Mouse (Mus musculus) lung, embryonic 14.5 days (tissue): Measurements from ENCODE around the gene Slc7a7. TPM values are rescaled to one million over a fixed set of nuclear protein-coding genes. Genes with fewer than 3 reads are reported as not detected.

ENCODE experiments used
- ATAC-seq: fragments of 200-750 bp; cut with Nextera tagmentation; 2 replicates; pipeline ENCODE4 v1.8.0; 2017; ENCODE audit warnings: mild to moderate bottlenecking, moderate TSS enrichment, moderate library complexity; ENCODE audit not compliant: insufficient read depth
- DNase-seq: peaks from one replicate; pipeline ENCODE4 v3.0.0-alpha.2; 2015
- H3K27ac ChIP-seq: fragments of 300-500 bp; sonication (generic); 2 replicates; pipeline ENCODE4 v1.5.1; 2014; ENCODE audit warnings: low read depth, mild to moderate bottlenecking, moderate library complexity
- H3K27me3 ChIP-seq: fragments of 300-500 bp; sonication (generic); 2 replicates; pipeline ENCODE4 v1.6.1; 2014; ENCODE audit warnings: low read length, control low read depth; ENCODE audit not compliant: insufficient read depth
- H3K36me3 ChIP-seq: fragments of 300-500 bp; sonication (generic); 2 replicates; pipeline ENCODE4 v1.6.1; 2014; ENCODE audit warnings: control low read depth; ENCODE audit not compliant: insufficient read depth
- H3K4me1 ChIP-seq: fragments of 300-500 bp; sonication (generic); 2 replicates; pipeline ENCODE4 v1.6.1; 2014; ENCODE audit warnings: antibody characterized with exemption, control low read depth; ENCODE audit not compliant: insufficient read depth
- H3K4me2 ChIP-seq: fragments of 300-500 bp; sonication (generic); 2 replicates; pipeline ENCODE4 v1.6.1; 2014; ENCODE audit warnings: mild to moderate bottlenecking
- H3K4me3 ChIP-seq: fragments of 300-500 bp; sonication (generic); 2 replicates; pipeline ENCODE4 v1.5.1; 2014; ENCODE audit warnings: low read depth, low read length
- H3K9ac ChIP-seq: fragments of 300-500 bp; sonication (generic); 2 replicates; pipeline ENCODE4 v1.6.1; 2014
- H3K9me3 ChIP-seq: fragments of 300-500 bp; sonication (generic); 2 replicates; pipeline ENCODE4 v1.6.1; 2016; ENCODE audit warnings: low read depth, low read length, control low read depth
- CTCF ChIP-seq: IDR thresholded peaks from 2 replicates; pipeline ENCODE4 v1.5.1; 2016; ENCODE audit warnings: antibody characterized with exemption, low read depth
- WGBS: fragments of 180-500 bp; shearing (Covaris S2); extraction: QIAGEN DNeasy Blood & Tissue Kit; methylation state at CpG from one replicate; pipeline ENCODE4 v1.1.7; 2014; 5-methylcytosine and 5-hydroxymethylcytosine counted together
- polyA plus RNA-seq: library from polyadenylated mRNA; unstranded; fragments of >200 nt; fragmentation: Nextera tagmentation; extraction: Ambion mirVana; gene quantifications from 2 replicates; pipeline ENCODE4 v1.2.1, GENCODE M21; 2014

Slc7a7 gene
- polyA plus RNA-seq, 1 experiment from 2014 or later: 7.4 TPM

GRCm38 (mm10) chr14:54441365-54441764 lies 23.8 kb upstream of the Slc7a7 start:
- H3K4me3 ChIP-seq: no peak overlapping the region
- 0 out of 2 replicates have a peak overlapping the region, but pooled peaks have one; percentile 15 for H3K27ac ChIP-seq
- H3K27me3 ChIP-seq: no peaks in the 10 kb centered on the region
- ATAC-seq (no peak), DNase-seq (no peak)
- no peaks in the 10 kb centered on the region for H3K9me3 ChIP-seq
- no peak overlapping the region for H3K4me2 ChIP-seq
- 77% methylated on average over 4 of the region's 4 CpGs for WGBS
- TF ChIP-seq CTCF: no peak
- H3K9ac ChIP-seq: no peak overlapping the region
- H3K36me3 ChIP-seq: peaks cover 61% of the 10 kb centered on the region
- H3K4me1 ChIP-seq: no peaks in the 10 kb centered on the region; the same call in 1 of the 2 replicates

- Histone ChIP-seq H3K36me3 (peaks cover 70% of the 10 kb centered on the region), H3K27ac (no peak overlapping the region), H3K9me3 (no peaks in the 10 kb centered on the region), H3K4me2 (no peak overlapping the region), H3K4me1 (no peaks in the 10 kb centered on the region; the same call in 1 of the 2 replicates), H3K4me3 (no peak overlapping the region), H3K27me3 (no peaks in the 10 kb centered on the region), H3K9ac (no peak overlapping the region)
- ATAC-seq (no peak), DNase-seq (no peak)
- WGBS: 87% methylated on average over 14 of the region's 14 CpGs
- no peak for TF ChIP-seq CTCF
Observed at GRCm38 (mm10) chr14:54440538-54440937, 23.0 kb upstream of the Slc7a7 start.

- H3K27me3 ChIP-seq: no peaks in the 10 kb centered on the region
- H3K9ac ChIP-seq: no peak overlapping the region
- H3K9me3 ChIP-seq: no peaks in the 10 kb centered on the region
- ATAC-seq: no peak
- no peak overlapping the region for H3K4me3 ChIP-seq
- H3K4me2 ChIP-seq: no peak overlapping the region
- no peak overlapping the region for H3K27ac ChIP-seq
- DNase-seq: no peak
- peaks cover 71% of the 10 kb centered on the region for H3K36me3 ChIP-seq
- TF ChIP-seq CTCF: no peak
- 66% methylated on average over 7 of the region's 7 CpGs for WGBS
- H3K4me1 ChIP-seq: peaks cover 6% of the 10 kb centered on the region
Observed at GRCm38 (mm10) chr14:54439610-54440009, 22.0 kb upstream of the Slc7a7 start.

GRCm38 (mm10) chr14:54439155-54439554 lies 21.6 kb upstream of the Slc7a7 start:
- H3K9me3 ChIP-seq: no peaks in the 10 kb centered on the region
- H3K4me2 ChIP-seq: no peak overlapping the region
- H3K27me3 ChIP-seq: no peaks in the 10 kb centered on the region
- WGBS: 84% methylated on average over 12 of the region's 12 CpGs
- H3K4me1 ChIP-seq: peaks cover 11% of the 10 kb centered on the region
- H3K36me3 ChIP-seq: peaks cover 69% of the 10 kb centered on the region
- H3K9ac ChIP-seq: no peak overlapping the region
- ATAC-seq (no peak), DNase-seq (no peak)
- no peak overlapping the region for H3K4me3 ChIP-seq
- TF ChIP-seq CTCF: no peak
- H3K27ac ChIP-seq: no peak overlapping the region

- 0 out of 2 replicates have a peak, but pooled peaks have one; percentile 5 for TF ChIP-seq CTCF
- no peak overlapping the region for H3K4me2 ChIP-seq
- H3K9ac ChIP-seq: no peak overlapping the region
- ATAC-seq (no peak), DNase-seq (no peak)
- no peaks in the 10 kb centered on the region for H3K27me3 ChIP-seq
- 72% methylated on average over 11 of the region's 11 CpGs for WGBS
- H3K9me3 ChIP-seq: no peaks in the 10 kb centered on the region
- peaks cover 21% of the 10 kb centered on the region for H3K4me1 ChIP-seq
- H3K27ac ChIP-seq: no peak overlapping the region
- peaks cover 55% of the 10 kb centered on the region for H3K36me3 ChIP-seq
- H3K4me3 ChIP-seq: no peak overlapping the region
Observed at GRCm38 (mm10) chr14:54435194-54435918, 17.8 kb upstream of the Slc7a7 start.

- H3K4me2 ChIP-seq: peak overlapping the region; percentile 94
- no peaks in the 10 kb centered on the region for H3K27me3 ChIP-seq
- peak overlapping the region; percentile 98 for H3K9ac ChIP-seq
- H3K4me1 ChIP-seq: peaks cover 32% of the 10 kb centered on the region
- peaks cover 46% of the 10 kb centered on the region for H3K36me3 ChIP-seq
- ATAC-seq (no peak), DNase-seq (no peak)
- H3K9me3 ChIP-seq: no peaks in the 10 kb centered on the region
- WGBS: 46% methylated on average over 12 of the region's 12 CpGs
- H3K27ac ChIP-seq: peak overlapping the region; percentile 99; the same call in 1 of the 2 replicates
- peak overlapping the region; percentile 90 for H3K4me3 ChIP-seq
- TF ChIP-seq CTCF: no peak
Observed at GRCm38 (mm10) chr14:54433941-54434531, 16.5 kb upstream of the Slc7a7 start.
